Mouse (Mus musculus): ENCODE data around the gene E030025P04Rik. TPM values are rescaled to one million over a fixed set of nuclear protein-coding genes. Genes with fewer than 3 reads are reported as not detected.

Gene E030025P04Rik
- polyA plus RNA-seq, 1 experiment from 2014 or later: not detected

DNA sequence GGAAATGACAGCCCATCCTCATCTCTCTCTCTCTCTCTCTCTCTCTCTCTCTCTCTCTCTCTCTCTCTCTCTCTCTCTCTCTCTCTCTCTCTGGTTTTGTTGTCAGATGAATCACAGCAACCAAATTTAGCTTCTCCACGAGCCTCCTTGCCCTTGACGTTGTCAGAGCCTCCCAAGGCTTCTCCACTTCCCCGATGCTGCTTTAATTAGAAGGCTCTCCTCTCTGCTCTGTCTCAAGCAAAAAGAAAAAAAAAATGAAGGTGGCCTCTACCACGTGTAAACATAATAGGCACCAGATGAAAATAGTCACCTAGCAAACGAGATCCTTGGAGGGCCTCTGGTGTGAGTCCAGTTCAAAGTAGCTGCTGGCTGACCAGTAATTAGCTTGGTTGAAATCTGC is 52.3 kb downstream of the E030025P04Rik start:
- H3K4me2 ChIP-seq: no peak overlapping the region
- H3K27me3 ChIP-seq: no peaks in the 10 kb centered on the region
- WGBS: 7% methylated on average over 5 of the region's 5 CpGs
- H3K36me3 ChIP-seq (ENCODE audit: poor library complexity, severe bottlenecking): no peaks in the 10 kb centered on the region
- no peak for ATAC-seq
- no peak overlapping the region for H3K27ac ChIP-seq
- no peaks in the 10 kb centered on the region for H3K9me3 ChIP-seq (replicated peaks)
- 0 out of 2 replicates have a peak, but pooled peaks cover 4% of the 10 kb centered on the region for H3K4me1 ChIP-seq
- no peak overlapping the region for H3K9ac ChIP-seq
- no peak overlapping the region for H3K4me3 ChIP-seq

Other genes starting within 250 kb of the E030025P04Rik start
- 9.6 and 11.4 TPM in 2 replicates for gene Axin2, start 224.0 kb downstream of the E030025P04Rik start, polyA plus RNA-seq (2015; fragmentation: Nextera tagmentation; extraction: Ambion mirVana)
- 3.0 and 3.5 TPM in 2 replicates for gene Rgs9, start 153.8 kb upstream of the E030025P04Rik start, polyA plus RNA-seq (2015; fragmentation: Nextera tagmentation; extraction: Ambion mirVana)
- gene Gna13, start 218.5 kb upstream of the E030025P04Rik start, polyA plus RNA-seq (2015; fragmentation: Nextera tagmentation; extraction: Ambion mirVana): 16.3 and 16.8 TPM in 2 replicates